Mouse (Mus musculus) lung, adult 2 months (tissue): ENCODE results near the gene Nrtn. TPM values are rescaled to one million over a fixed set of nuclear protein-coding genes. Genes with fewer than 3 reads are reported as not detected.

Source experiments
- DNase-seq: peaks from one replicate; pipeline ENCODE4 v3.0.0; 2022
- H3K4me1 ChIP-seq: fragments of 200-500 bp; 2 replicates; pipeline ENCODE4 v1.6.1; 2011; ENCODE audit warnings: low read length; ENCODE audit not compliant: control insufficient read depth, insufficient read depth
- H3K4me3 ChIP-seq: fragments of 200-500 bp; replicated peaks from 2 replicates; pipeline ENCODE3; 2011; ENCODE audit warnings: low read depth, mild to moderate bottlenecking, control low read depth, low read length; ENCODE audit errors: extremely low read depth
- CTCF ChIP-seq: fragments of 200-500 bp; IDR thresholded peaks from 2 replicates; pipeline ENCODE4 v1.5.1; 2011; ENCODE audit warnings: mild to moderate bottlenecking, low read length, control low read depth; ENCODE audit not compliant: insufficient read depth
- POLR2A ChIP-seq: fragments of 200-500 bp; IDR thresholded peaks from 2 replicates; pipeline ENCODE4 v1.6.1; 2011; ENCODE audit warnings: low read depth, mild to moderate bottlenecking, control low read depth, low read length, borderline replicate concordance; ENCODE audit errors: extremely low read depth
- WGBS: fragments of 180-500 bp; shearing (Covaris S2); methylation state at CpG from one replicate; pipeline ENCODE4 v1.1.7; 2018; 5-methylcytosine and 5-hydroxymethylcytosine counted together
- polyA plus RNA-seq: library from polyadenylated mRNA; depleted of rRNA; stranded (reverse); fragments of >200 nt; gene quantifications from 2 replicates; pipeline ENCODE4 v1.2.3, GENCODE M21; 2012; rRNA removed

Nrtn gene
- polyA plus RNA-seq, result 17.3 and 23.2 TPM in 2 replicates

DNA sequence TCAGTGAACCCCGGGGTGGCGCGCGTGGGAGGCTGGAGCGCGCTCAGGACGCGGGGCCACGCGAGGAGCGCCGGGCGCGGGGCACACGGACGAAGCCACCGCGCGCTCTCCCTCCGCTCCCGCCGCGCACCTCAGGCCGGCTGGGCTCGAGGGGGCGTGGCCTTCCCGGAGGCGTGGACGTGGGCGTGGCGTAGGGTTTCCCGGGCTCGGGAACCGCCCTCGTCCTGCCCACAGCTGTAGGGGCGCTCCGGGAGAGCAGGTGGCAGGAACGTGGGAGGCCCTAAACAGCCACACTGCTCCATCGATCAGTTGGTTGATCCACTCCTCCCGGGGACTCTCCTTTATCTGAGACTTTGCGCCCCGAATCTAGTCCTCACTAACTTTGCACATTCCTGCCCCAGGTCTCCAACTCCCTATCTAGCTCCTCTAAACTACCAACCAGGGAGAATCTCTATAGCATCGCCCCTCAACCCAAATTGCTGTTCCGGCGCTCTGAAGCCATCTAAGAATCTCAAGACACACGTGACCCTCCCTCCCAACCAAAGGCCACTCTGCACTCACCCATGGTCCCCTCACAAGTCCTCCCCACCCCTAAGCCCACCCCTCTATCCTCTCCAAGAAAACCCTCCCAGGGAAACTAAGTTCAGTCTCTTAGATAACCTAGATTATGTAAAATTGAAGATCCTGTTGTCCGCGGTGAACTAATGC lies at the start of gene Nrtn:
Gene Nrtn, minus strand, starts transcription at position 115 of the 708 bp plus-strand sequence.
- Histone ChIP-seq H3K4me1 (peaks cover 3% of the 10 kb centered on the region), H3K4me3 (no peak within 1 kb of the TSS)
- DNase-seq, result peak; percentile 90
- under 1% methylated on average over 29 of the region's 48 CpGs for WGBS
- TF ChIP-seq CTCF (no peak), POLR2A (peak; percentile 37; the same call in 1 of the 2 replicates)

DNA sequence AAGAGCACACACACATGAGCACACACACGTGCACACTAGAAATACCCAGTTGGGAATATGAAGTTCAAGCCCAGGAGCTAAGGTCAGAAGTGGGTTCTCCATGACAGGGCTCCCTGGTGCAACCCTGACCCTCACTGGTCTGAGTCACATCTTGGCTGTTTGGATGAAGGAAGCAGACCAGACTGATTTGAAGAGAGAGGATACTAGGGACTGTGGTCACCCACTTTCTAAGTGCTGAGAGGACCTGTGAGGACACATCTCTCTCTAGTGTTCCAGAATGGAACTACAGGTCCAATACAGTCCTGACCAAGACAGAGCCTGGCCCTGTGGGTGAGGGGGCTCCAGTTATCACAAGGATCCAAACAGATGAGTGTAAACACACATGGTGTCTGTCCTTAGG lies 48.5 kb upstream of the Nrtn start:
- no peak for DNase-seq
- Histone ChIP-seq H3K4me1 (peaks cover 12% of the 10 kb centered on the region), H3K4me3 (no peak overlapping the region)
- TF ChIP-seq POLR2A (no peak), CTCF (no peak)
- WGBS, result 93% methylated on average over 1 of the region's 1 CpGs

DNA sequence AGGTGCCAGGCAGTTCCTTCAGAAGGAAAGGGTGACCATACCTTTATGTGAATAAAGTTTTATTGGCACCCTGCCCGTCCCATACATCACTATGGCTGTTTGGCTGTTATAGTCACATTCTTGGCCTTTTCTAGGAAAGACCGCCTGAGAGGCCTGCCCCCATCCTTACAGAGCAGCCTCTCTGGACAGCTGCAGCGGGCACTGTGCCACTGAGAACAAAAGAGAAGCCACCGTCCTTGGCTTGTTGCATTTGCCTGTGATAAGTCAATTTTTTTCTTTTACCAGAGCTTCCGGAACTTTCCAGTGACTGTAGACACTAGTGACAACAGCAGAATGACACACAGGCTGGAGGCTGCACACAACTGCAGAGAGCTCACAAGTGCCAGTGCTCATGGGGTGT lies 47.6 kb upstream of the Nrtn start:
- TF ChIP-seq POLR2A, result no peak
- no peak for TF ChIP-seq CTCF
- peaks cover 3% of the 10 kb centered on the region for H3K4me1 ChIP-seq
- no peak for DNase-seq
- 70% methylated on average over 5 of the region's 5 CpGs for WGBS
- H3K4me3 ChIP-seq, result no peak overlapping the region

DNA sequence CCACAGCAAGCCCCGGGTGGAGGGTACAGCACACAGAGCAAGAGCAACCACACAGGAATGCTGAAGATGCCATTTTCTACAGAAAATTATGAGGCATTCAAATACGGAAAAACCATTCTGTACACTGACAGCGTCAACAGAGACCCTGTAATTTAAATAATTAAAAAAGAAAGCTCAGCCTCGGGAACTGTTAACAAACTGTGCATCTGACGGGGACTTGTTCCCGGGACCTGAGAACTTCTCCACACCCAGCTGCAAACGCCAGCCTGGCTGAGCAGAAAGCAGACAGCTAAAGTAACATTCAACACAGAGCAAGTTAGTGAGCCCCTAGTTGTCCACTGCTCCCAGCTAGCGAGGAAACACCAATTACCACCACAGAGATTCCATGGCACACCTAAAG lies 44.7 kb upstream of the Nrtn start:
- no peak for DNase-seq
- H3K4me3 ChIP-seq, result no peak overlapping the region
- TF ChIP-seq CTCF (no peak), POLR2A (no peak)
- WGBS, result 85% methylated on average over 8 of the region's 8 CpGs
- no peaks in the 10 kb centered on the region for H3K4me1 ChIP-seq

DNA sequence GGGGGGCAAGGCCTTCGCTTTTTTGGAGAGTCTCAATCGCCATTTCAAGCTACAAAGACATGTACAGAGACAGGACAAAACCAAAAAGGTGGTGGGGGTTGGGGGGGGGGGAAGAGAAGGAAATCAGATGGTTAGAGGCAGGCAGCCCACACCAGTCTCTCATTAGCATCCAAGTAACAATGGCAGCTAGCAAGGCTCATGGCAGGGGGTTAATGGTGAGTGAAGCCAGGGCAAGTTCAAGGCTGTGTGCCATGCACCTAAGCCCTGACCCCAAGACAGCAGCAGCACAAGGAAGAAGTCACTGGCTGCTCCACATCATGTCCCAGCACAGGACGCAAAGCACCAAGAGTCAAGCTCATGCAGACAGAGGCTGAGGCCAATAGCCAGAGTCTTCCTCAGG lies 41.9 kb upstream of the Nrtn start:
- DNase-seq, result no peak
- H3K4me3 ChIP-seq, result no peak overlapping the region
- H3K4me1 ChIP-seq, result no peaks in the 10 kb centered on the region
- 95% methylated on average over 3 of the region's 3 CpGs for whole genome bisulfite sequencing
- TF ChIP-seq CTCF (no peak), POLR2A (no peak)

DNA sequence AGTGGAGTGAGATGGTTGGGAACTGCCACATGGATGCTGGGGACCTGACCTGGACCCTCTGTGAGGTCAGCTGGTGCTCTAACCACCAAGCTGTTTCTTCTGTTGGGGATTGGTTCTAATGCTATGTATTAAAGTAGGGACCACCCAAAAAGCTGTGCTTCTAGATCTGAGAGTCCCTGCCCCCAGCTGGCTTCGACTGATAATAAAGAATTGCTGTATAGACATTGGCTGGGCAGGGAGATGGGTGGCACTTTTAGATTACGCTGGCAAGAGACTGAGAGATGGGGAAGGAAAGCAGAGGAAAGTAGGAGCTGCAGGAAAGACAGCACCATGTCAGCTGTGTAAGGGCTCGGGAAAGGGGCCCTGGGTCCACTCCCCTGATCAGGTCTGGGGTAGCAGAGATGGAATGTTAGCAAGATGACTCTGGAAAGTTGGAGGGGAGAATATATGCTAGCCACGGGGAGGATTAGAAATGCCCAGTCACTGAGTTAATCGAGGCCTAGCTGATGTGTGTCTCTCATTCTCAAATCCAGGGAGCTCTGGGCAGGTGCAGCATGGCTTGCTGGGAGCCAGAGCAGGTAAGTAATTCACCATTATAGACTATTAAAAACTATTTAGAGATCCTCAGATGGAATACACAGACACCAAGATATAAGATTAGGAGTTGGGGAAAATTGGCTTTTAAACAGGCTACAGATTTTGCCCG lies 36.4 kb upstream of the Nrtn start:
- H3K4me3 ChIP-seq, result no peak overlapping the region
- H3K4me1 ChIP-seq, result no peaks in the 10 kb centered on the region
- no peak for DNase-seq
- WGBS, result 74% methylated on average over 6 of the region's 6 CpGs
- TF ChIP-seq POLR2A (no peak), CTCF (no peak)

DNA sequence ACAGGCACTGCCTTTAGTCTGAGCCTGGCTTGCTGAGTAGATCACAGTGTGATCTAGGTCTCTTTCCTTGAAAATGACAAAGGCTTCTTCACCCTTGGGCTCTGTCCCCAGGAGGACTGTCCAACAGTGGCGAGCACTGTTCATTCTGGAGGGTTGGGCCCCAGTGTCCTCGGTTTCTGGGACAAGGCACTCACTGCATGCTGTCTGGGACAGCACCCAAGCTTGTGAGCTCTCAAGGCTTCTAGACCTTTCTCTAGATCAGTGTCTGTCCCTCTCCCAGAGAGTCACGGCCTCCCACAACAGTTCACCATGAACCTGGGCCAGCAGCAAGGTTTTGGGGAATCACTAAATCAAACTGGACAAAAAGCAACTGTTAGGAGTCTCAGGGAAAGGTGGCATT lies 35.3 kb upstream of the Nrtn start:
- 81% methylated on average over 3 of the region's 3 CpGs for WGBS
- no peak for DNase-seq
- no peaks in the 10 kb centered on the region for H3K4me1 ChIP-seq
- TF ChIP-seq CTCF (no peak), POLR2A (no peak)
- no peak overlapping the region for H3K4me3 ChIP-seq

DNA sequence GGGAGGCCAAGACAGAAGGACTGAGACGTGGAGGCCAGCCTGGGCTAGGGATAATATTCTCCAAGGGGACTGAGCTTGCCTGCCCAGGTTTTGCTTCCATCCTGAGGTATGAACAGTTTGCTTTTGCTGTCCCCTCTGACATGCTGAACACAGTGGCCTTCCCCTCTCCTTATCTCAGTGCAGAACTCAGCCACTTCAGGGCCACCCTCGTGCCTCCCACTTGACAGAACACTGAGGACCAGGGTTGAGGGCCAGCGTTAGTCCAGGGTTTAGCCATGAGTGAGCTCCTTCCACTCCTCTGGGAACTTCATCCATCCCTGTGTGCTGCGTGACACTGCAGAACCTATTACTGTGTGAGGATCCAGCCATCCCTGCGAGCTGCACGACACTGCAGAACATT lies 32.0 kb upstream of the Nrtn start:
- H3K4me3 ChIP-seq, result no peak overlapping the region
- TF ChIP-seq POLR2A (no peak), CTCF (no peak)
- no peaks in the 10 kb centered on the region for H3K4me1 ChIP-seq
- DNase-seq, result no peak
- whole genome bisulfite sequencing, result 82% methylated on average over 6 of the region's 6 CpGs

DNA sequence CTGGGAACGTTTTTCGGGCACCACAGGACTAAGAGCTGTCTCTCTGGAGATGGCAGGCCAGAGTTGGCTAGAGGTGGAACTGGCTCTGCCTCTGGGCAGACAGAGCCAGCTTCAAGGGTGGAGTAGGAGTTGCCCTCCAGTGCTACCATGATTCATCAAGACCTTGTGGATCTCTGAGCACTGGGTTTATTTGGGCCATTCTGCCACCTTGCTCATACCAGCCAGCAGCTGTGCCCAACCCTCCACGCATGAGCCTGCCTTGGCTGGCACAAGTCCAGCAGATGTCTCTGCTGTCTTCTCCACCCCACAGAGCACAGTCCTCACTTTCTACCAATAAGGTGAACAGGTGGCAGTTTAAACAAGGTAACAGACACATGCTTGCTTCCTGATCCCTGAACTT lies 31.6 kb upstream of the Nrtn start:
- no peak for DNase-seq
- 53% methylated on average over 3 of the region's 3 CpGs for WGBS

DNA sequence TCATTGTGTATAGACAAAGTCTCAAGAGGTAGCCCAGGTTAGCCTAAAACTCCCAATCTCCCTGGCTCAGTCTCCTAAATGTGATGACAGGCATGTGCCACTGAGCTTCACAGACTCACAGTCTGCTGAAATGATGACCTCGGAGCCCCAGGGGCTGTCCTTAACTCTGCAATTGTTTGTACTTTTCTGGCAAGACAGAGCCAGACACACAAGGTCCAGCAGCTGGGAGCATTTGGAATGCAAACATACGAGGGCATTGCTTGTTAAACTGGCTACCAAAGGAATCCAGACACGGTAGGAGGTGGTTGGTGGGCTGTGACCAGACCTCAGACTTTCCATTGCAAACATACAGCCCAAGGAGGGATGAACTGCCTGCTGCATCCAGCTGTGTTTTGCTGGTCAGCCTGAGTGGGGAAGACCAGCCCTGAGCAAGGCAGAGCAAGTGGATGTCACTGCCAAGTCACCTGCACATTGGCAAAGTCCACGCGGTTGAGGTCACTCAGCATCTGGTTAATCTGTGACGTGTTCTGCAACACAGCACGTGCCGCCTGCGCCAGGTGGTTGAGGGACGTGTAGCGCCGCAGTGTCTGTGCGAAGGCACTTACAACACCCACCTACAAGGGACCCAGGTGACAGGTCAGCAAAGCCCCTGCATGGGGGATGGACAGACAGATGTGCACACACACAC lies 23.1 kb upstream of the Nrtn start:
- 74% methylated on average over 13 of the region's 13 CpGs for WGBS
- no peak for TF ChIP-seq CTCF
- TF ChIP-seq POLR2A, result no peak
- Histone ChIP-seq H3K4me3 (no peak overlapping the region), H3K4me1 (no peaks in the 10 kb centered on the region)
- DNase-seq, result no peak

More for the DNA sequence above, 31.6 kb upstream of the Nrtn start:
- no peak for TF ChIP-seq CTCF
- TF ChIP-seq POLR2A, result no peak
- Histone ChIP-seq H3K4me3 (no peak overlapping the region), H3K4me1 (no peaks in the 10 kb centered on the region)
